Mouse (Mus musculus) liver, adult 2 months (tissue): Measurements from ENCODE around the gene Mettl1.

Experiments used
- CTCF ChIP-seq: fragments of 200-500 bp; IDR thresholded peaks from 2 replicates; pipeline ENCODE4 v1.5.1; 2011; ENCODE audit warnings: low read depth, low read length, control low read depth
- POLR2A ChIP-seq: fragments of 200-500 bp; IDR thresholded peaks from 2 replicates; pipeline ENCODE4 v1.6.1; 2011; ENCODE audit warnings: low read length, control low read depth; ENCODE audit not compliant: insufficient read depth; ENCODE audit errors: extremely low read depth

DNA sequence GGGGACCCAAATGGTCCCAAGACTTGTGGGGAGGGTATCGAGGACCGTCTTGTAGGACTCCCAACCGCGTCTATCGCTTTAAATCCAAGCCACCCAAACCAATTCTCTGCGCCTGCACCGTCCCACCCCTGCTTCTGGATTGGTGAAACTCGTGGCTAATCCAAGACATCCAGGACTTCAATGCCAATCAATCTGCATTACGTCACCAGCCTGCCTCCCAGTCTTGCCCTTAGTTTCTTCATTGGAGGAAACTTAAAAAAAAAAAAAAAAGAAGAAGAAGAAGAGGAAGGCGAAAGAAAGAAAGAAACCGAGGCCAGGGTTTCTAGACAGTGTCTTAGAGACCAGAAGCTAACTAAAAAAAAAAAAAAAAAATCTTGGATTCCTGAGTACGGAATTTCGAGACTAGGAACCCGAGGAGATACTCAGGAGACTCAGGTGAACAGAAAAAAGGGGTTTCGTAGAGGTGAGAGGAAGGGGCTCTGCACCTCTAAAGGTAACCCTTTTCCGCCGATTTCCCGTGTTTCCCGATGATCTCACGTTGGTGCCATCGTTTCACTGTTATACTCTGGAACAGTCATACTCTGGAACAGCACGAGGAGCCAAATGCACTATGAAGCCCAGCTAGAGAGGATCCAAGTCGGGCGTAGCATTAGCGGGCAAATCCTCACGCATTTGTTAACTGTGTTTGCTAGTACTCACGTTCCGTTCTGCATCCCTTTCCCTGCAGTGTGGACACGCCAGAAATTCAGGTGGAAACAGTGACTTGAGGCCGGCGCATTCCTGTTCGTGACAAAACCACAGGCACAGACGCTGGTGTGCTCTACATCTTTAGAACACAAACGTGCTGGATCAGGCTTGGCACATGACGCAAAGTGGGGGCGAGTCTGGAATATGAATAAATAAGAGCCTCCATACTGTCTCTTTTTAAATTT, 29.2 kb downstream of the Mettl1 start, which contains the start of gene Tspan31:
- TF ChIP-seq CTCF (no peak), POLR2A (peak; percentile 73; the same call in 1 of the 2 replicates)
